Mouse (Mus musculus) heart, embryonic 16.5 days (tissue): ENCODE measurements around the gene Ilf3. TPM values are rescaled to one million over a fixed set of nuclear protein-coding genes. Genes with fewer than 3 reads are reported as not detected.
A peak's percentile ranks its signal among the peaks of the same experiment; 100 is the strongest.
"Not testable (repeated sequence)": the region's sequence is repeated elsewhere in the genome, so short reads cannot be mapped to it uniquely, and the experiment has no call there.

Experiments
- ATAC-seq: fragments of 200-750 bp; cut with Nextera tagmentation; replicated peaks from 2 replicates; pipeline ENCODE4 v1.8.0; 2017; ENCODE audit warnings: moderate number of reproducible peaks; ENCODE audit not compliant: insufficient read depth, low FRiP score; ENCODE audit errors: extremely low read depth
- H3K27ac ChIP-seq: fragments of 300-500 bp; sonication (generic); 2 replicates; pipeline ENCODE4 v1.5.1; 2014; ENCODE audit warnings: mild to moderate bottlenecking, low read length, control low read depth, moderate library complexity
- H3K27me3 ChIP-seq: fragments of 300-500 bp; sonication (generic); 2 replicates; pipeline ENCODE4 v1.6.1; 2014; ENCODE audit warnings: low read length, mixed read lengths; ENCODE audit not compliant: control insufficient read depth, insufficient read depth
- H3K36me3 ChIP-seq: fragments of 300-500 bp; sonication (generic); 2 replicates; pipeline ENCODE4 v1.6.1; 2014; ENCODE audit not compliant: control insufficient read depth, insufficient read depth
- H3K4me1 ChIP-seq: fragments of 300-500 bp; sonication (generic); 2 replicates; pipeline ENCODE4 v1.6.1; 2014; ENCODE audit warnings: low read length, mixed read lengths; ENCODE audit not compliant: control insufficient read depth, insufficient read depth
- H3K4me2 ChIP-seq: fragments of 300-500 bp; sonication (generic); 2 replicates; pipeline ENCODE4 v1.6.1; 2014; ENCODE audit warnings: low read depth, mild to moderate bottlenecking, control low read depth, low read length
- H3K4me3 ChIP-seq: fragments of 300-500 bp; sonication (generic); 2 replicates; pipeline ENCODE4 v1.5.1; 2014; ENCODE audit warnings: mild to moderate bottlenecking, control low read depth, low read length
- H3K9ac ChIP-seq: fragments of 300-500 bp; sonication (generic); 2 replicates; pipeline ENCODE4 v1.6.1; 2014; ENCODE audit warnings: low read length, control low read depth
- H3K9me3 ChIP-seq: fragments of 300-500 bp; sonication (generic); replicated peaks from 2 replicates; pipeline ENCODE4 v1.6.1; 2016; ENCODE audit warnings: low read length; ENCODE audit not compliant: control insufficient read depth
- WGBS: fragments of 180-500 bp; shearing (Covaris S2); extraction: QIAGEN DNeasy Blood & Tissue Kit; methylation state at CpG from one replicate; pipeline ENCODE4 v1.1.7; 2014; 5-methylcytosine and 5-hydroxymethylcytosine counted together
- polyA plus RNA-seq: library from polyadenylated mRNA; unstranded; fragments of >200 nt; fragmentation: Nextera tagmentation; extraction: Ambion mirVana; gene quantifications from 2 replicates; pipeline ENCODE4 v1.2.1, GENCODE M21; 2015

The Ilf3 gene
- polyA plus RNA-seq = 105 and 108 TPM in 2 replicates

DNA sequence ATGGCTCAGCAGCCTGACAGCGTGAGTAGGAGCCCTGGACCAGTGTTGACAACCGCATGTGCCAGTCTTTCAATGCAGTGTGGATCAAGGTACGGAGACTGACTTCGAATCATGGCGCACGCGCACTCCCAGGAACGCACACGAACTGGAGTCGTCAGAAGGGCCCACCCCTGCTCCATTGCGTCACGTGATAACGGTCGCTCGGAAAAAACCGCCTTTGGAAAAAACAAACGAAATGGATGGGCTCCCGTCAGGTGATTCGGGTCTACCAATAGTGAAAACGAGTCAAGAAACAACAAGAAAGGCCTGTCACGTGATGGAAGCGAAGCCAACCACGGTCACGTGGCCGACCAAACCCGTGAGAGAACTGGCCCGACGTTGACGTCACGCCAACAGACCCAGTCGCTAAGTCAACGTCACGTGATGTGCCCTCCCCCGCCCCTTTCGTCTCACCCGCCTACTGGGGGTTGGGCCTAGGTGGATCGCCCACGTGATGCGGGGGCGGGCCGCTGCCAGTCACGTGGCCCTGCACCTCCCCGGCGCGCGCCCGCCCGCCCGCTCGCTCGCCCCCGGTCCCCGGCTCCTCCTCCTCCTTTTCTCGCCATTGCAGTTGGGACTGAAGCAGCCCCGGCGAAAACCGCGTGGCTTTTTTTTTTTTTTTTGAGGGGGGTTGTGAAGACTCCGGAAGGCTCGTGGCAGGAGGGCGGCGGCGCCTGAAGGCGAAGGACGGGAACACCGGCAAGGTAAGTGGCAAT lies at the start of gene Ilf3:
TSS of gene Ilf3 (plus strand) at position 515 of the 755 bp plus-strand sequence.
- Histone ChIP-seq H3K4me1 (peaks cover 15% of the 10 kb centered on the region), H3K9ac (peak within 1 kb of the TSS; percentile 89), H3K36me3 (0 out of 2 replicates have a peak, but pooled peaks cover 6% of the 10 kb centered on the region), H3K4me3 (peak within 1 kb of the TSS; percentile 67), H3K27ac (peak within 1 kb of the TSS; percentile 90), H3K4me2 (peak within 1 kb of the TSS; percentile 90), H3K27me3 (no peaks in the 10 kb centered on the region), H3K9me3 (no peaks in the 10 kb centered on the region)
- peak; percentile 89 for ATAC-seq
- under 1% methylated on average over 58 of the region's 66 CpGs for WGBS

DNA sequence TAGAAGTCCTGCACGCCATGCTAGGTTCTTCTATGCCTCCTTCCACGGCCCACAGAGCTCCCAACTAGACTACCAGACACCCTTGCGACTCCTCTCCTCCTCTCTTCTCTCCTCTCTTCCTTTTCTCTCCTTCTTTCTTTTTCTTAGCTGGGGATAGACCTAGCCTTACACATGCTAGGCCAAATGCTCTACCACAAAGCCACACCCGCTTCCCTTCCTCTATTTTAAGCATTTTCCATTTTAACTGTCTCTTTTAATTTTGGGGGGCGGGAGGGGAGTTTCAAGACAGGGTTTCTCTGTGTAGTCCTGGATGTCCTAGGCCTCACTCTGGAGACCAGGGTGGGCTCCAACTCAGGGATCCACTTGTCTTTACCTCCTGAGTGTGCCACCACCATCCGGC lies 48.9 kb upstream of the Ilf3 start:
- H3K4me1 ChIP-seq = peaks cover 21% of the 10 kb centered on the region
- no peak overlapping the region for H3K4me3 ChIP-seq
- WGBS = 83% methylated on average over 6 of the region's 6 CpGs
- ATAC-seq = no peak
- H3K9ac ChIP-seq = no peak overlapping the region
- no peak overlapping the region for H3K27ac ChIP-seq
- no peak overlapping the region for H3K4me2 ChIP-seq
- H3K9me3 ChIP-seq = no peaks in the 10 kb centered on the region; the same call in 1 of the 2 replicates
- H3K27me3 ChIP-seq = no peaks in the 10 kb centered on the region
- no peaks in the 10 kb centered on the region for H3K36me3 ChIP-seq

DNA sequence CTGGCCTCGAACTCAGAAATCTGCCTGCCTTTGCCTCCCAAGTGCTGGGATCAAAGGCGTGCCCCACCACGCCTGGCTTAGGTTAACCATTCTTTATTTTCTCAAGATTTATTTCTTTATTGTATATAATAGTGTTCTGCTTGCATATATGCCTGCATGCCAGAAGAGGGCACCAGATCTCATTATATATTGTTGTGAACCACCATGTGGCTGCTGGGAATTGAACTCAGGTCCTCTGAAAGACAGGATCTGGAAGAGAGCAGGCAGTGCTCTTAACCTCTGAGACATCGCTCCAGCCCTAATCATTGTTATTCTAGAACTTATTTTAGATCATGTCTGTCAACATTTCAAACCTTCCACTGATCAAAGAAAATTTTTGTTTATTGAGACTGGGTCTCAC lies 48.2 kb upstream of the Ilf3 start:
- no peak overlapping the region for H3K27ac ChIP-seq
- H3K36me3 ChIP-seq = no peaks in the 10 kb centered on the region
- H3K9me3 ChIP-seq = no peaks in the 10 kb centered on the region; the same call in 1 of the 2 replicates
- no peak overlapping the region for H3K4me3 ChIP-seq
- 95% methylated on average over 4 of the region's 4 CpGs for WGBS
- no peaks in the 10 kb centered on the region for H3K27me3 ChIP-seq
- no peak for ATAC-seq
- no peak overlapping the region for H3K9ac ChIP-seq
- H3K4me1 ChIP-seq = peaks cover 24% of the 10 kb centered on the region
- no peak overlapping the region for H3K4me2 ChIP-seq

DNA sequence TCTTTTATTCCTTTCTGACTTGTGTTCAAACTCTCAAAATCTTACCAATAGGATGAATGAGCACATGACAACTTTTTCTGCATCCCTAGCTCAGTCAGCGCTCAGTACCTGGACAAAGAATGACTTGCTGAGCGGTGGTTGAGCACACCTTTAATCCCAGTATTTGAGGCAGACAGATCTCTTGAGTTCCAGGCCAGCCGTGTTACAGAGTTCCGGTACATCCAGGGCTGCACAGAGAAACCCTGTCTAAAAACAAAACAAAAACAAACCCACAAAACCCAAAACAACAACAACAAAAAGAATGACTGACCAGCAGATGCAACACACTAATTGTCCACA lies 47.4 kb upstream of the Ilf3 start:
- H3K4me1 ChIP-seq = peaks cover 24% of the 10 kb centered on the region
- peaks cover 2% of the 10 kb centered on the region; the same call in 1 of the 2 replicates for H3K36me3 ChIP-seq
- H3K9ac ChIP-seq = peak overlapping the region; percentile 90; the same call in 1 of the 2 replicates
- H3K27me3 ChIP-seq = no peaks in the 10 kb centered on the region
- H3K4me3 ChIP-seq = peak overlapping the region; percentile 92
- ATAC-seq = no peak; the same call in 1 of the 2 replicates
- WGBS = 26% methylated on average over 4 of the region's 4 CpGs
- H3K27ac ChIP-seq = no peak overlapping the region
- H3K4me2 ChIP-seq = peak overlapping the region; percentile 95
- H3K9me3 ChIP-seq = no peaks in the 10 kb centered on the region; the same call in 1 of the 2 replicates

DNA sequence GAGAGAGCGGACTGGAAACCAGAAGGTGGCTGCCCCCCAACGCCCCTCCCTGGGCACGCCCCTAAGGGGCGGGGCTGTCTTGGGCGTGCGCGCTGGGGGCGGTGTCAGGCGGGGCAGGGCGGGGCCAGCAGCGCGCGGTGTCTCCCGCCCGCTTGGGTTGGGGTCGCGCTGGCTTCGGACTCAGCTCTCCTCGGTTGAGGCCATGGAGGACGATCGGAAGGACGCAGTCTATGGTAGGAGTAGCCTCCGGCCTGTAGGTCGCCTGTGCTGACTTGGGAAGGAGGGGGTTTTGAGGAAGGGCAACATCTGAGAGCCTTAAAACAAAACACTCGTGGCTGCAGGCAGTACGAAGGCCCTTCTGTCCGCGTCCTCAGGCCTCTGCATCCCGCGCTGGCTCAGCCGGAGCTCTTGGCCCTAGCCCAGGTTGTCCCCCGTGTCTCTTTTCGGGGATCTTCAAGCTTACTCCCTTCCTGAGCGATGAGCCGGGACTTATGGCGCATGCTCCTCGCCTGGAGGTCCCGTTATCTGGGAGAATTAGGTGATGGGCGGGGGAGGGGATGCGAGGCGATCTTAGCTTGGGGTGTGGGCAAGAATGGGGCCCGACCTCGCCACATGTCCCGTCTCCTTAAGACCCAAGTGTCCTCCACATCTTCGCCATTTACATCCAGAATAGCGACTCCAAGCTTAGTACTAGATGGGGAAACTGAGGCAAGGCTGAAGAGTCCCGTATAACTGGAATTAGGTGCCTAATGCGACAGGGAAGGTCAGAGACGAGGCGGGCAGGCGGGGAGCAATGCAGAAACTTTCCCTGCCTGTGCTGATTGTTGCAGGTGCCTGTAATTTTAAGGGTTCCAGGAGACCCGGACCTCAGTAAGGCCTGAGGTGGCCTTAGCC lies 46.8 kb upstream of the Ilf3 start, which contains the start of gene Slc44a2:
TSS of gene Slc44a2 (plus strand) at position 80 of the 894 bp plus-strand sequence.
- ATAC-seq = peak; percentile 92
- H3K4me2 ChIP-seq = peak within 1 kb of the TSS; percentile 95
- WGBS = under 1% methylated on average over 52 of the region's 52 CpGs
- no peaks in the 10 kb centered on the region for H3K27me3 ChIP-seq
- H3K4me3 ChIP-seq = peak within 1 kb of the TSS; percentile 92
- peak within 1 kb of the TSS; percentile 83 for H3K27ac ChIP-seq
- no peaks in the 10 kb centered on the region; the same call in 1 of the 2 replicates for H3K9me3 ChIP-seq
- peak within 1 kb of the TSS; percentile 90 for H3K9ac ChIP-seq
- peaks cover 2% of the 10 kb centered on the region; the same call in 1 of the 2 replicates for H3K36me3 ChIP-seq
- peaks cover 26% of the 10 kb centered on the region for H3K4me1 ChIP-seq

DNA sequence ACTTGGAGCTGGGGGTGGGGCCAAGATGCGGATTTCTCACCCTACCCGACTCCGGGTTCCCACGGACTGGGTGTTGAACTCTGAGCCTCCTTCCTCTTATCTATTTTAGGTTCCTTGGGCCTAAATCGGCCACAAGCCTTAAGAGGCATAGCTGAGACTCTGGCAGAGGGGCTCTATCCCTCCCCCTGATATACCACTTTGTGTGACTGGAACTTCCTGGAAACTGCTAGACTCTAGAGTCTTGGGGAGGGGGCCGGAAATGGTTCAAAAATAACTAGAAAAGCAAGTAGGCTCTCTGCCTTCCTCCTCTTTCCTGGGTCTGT lies 46.2 kb upstream of the Ilf3 start:
- H3K4me2 ChIP-seq = peak overlapping the region; percentile 95
- no peaks in the 10 kb centered on the region for H3K27me3 ChIP-seq
- H3K4me3 ChIP-seq = peak overlapping the region; percentile 92
- peaks cover 2% of the 10 kb centered on the region; the same call in 1 of the 2 replicates for H3K36me3 ChIP-seq
- no peak for ATAC-seq
- H3K4me1 ChIP-seq = peaks cover 26% of the 10 kb centered on the region
- WGBS = 7% methylated on average over 6 of the region's 6 CpGs
- peak overlapping the region; percentile 90 for H3K9ac ChIP-seq
- no peaks in the 10 kb centered on the region; the same call in 1 of the 2 replicates for H3K9me3 ChIP-seq
- H3K27ac ChIP-seq = peak overlapping the region; percentile 83

DNA sequence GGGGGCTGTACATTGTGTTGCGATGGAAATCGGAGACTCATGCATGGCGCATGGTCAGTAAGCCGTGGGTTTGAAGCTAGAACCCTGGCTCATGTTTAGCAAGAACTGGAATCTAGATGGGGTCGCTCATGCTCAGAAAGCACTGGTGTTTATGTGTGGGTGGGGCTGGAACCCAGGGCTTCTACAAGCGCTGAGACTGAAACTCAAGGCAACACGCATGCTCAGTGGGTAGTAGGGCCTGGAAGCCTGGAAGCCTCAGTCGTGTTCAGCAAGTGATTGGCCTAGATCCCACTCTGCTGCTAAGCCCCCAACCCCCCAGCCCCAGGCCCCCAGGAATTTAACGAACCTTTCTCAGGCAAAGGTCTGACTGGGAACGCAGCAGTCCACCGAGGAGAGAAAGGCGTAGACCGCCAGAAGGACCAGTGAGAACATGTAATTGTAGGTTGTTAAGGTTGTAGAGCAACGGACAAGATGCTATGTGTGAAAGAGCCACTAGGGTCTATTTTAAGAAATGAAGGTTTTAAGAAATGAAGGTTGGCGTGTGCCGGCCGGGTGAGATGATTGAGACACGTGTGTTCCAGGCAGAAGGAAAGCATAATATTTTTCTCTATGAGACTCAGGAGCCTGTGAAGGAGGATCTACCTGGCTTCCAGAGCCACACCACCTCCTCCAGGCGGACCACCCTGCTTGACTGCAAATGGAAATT lies 45.3 kb upstream of the Ilf3 start:
- Histone ChIP-seq H3K9me3 (no peaks in the 10 kb centered on the region; the same call in 1 of the 2 replicates), H3K4me1 (peaks cover 26% of the 10 kb centered on the region), H3K4me3 (peak overlapping the region; percentile 92), H3K36me3 (peaks cover 2% of the 10 kb centered on the region; the same call in 1 of the 2 replicates), H3K9ac (peak overlapping the region; percentile 90), H3K27me3 (no peaks in the 10 kb centered on the region), H3K4me2 (peak overlapping the region; percentile 95), H3K27ac (peak overlapping the region; percentile 83)
- ATAC-seq = no peak
- 68% methylated on average over 19 of the region's 19 CpGs for WGBS

DNA sequence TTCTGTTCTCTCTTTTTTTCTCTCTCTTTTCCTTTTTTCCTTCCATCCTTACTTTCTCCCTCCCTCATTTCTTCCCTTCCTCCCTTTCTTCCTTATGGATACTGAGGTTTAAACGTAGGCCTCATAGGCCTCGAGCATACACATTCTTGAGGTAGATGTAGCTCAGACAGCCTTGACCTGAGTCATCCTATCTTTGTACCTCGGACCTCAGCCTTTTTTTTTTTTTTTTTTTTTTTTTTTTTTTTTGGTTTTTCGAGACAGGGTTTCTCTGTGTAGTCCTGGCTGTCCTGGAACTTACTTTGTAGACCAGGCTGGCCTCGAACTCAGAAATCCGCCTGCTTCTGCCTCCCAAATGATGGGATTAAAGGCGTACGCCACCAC lies 44.8 kb upstream of the Ilf3 start:
- 85% methylated on average over 8 of the region's 8 CpGs for WGBS
- H3K4me1 ChIP-seq = peaks cover 29% of the 10 kb centered on the region
- peak overlapping the region; percentile 95 for H3K4me2 ChIP-seq
- not testable (repeated sequence) for H3K9me3 ChIP-seq, ATAC-seq, H3K27me3 ChIP-seq, H3K9ac ChIP-seq, H3K36me3 ChIP-seq, H3K4me3 ChIP-seq, H3K27ac ChIP-seq
